Mouse (Mus musculus): ENCODE measurements around the gene Scn1b.

Gene Scn1b

DNA sequence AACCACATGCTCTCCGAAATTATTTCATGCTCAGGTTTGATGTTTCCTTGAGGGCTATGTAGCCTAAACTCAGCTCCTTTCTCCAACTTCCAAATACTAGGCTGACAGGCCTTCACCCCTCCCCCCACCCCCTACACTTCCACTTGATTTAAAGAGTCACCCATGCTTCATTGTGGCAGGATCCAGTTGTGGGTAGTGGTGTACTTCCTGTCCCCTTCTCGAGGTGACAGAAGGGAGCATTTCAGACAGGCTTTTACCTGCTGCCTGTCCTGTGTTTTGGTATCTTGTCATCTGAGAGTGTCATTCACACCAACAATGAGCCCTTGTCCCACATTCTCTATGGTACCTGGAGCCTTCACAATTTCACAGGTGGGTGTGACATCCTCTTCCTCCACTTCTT, 39.5 kb downstream of the Scn1b start:
- DNase-seq (ENCODE audit: low read depth, low spot score): no peak

DNA sequence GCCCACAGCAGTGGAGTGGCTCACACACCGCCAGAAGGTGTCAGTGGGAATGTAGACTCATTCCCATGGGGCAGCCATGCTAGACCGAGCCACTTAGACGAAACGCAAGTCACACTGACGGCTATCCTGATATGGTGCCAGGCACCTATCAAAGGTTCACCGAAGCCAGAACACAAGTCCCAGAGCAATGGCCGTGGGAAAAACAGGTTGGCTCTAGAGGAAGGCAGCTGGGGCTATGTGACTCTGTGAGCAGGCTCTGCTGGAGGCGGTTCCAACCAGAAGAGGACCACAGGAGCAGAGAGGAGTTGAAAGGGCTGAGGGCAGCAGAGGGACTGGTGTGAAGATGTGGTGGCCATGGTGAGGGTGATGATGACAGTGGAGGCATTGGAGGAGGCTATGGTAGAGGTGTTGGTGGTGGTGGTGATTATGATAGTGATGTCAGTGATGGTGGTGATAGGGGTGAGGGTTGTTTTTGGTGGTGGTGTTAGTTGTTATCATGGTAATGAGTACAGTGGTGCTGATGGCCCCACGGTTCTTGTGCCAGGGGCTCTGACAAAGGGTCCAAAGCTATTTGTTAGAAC, 40.5 kb downstream of the Scn1b start:
- no peak for DNase-seq (ENCODE audit: low read depth, low spot score)

DNA sequence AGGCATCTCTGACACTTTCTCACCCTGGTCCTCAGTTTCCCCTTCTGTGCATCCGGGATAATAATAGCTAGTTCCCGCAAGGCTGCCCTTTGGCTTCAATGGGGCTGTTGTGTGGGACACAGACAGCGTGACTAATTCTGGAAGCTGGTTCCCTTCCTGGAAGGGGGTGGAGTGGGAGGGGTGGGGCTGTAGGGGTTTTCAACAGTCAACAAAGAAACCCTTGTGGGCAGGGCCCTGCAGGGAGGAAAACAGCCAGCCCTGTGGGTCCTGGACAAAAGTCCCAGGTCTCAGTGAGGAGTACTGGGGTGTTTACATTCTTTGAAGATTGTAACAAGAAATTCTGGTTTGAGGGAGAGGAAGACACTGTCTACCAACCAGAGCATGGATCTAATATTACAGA, 41.6 kb downstream of the Scn1b start:
- no peak for DNase-seq (ENCODE audit: low read depth, low spot score)

DNA sequence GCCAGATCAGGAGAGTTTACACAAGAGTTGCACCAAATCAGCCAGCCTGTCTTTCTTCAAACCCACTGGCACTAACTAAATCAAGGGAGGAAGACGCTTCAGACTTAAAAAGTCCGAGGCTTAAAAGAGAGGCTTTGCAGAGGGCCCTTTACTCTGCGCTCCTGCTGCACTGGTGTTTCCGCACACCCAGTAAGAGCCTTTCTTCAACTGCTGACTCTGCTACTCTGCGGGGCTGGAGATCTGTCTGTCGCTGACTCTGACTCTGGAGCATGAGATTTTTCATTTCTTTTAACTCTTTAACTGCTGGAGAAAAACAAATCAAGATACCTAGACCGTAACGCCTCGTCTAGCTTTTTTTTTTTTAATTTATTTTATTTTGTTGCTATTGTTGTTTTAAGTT, 42.7 kb downstream of the Scn1b start:
- no peak for DNase-seq (ENCODE audit: low read depth, low spot score)

DNA sequence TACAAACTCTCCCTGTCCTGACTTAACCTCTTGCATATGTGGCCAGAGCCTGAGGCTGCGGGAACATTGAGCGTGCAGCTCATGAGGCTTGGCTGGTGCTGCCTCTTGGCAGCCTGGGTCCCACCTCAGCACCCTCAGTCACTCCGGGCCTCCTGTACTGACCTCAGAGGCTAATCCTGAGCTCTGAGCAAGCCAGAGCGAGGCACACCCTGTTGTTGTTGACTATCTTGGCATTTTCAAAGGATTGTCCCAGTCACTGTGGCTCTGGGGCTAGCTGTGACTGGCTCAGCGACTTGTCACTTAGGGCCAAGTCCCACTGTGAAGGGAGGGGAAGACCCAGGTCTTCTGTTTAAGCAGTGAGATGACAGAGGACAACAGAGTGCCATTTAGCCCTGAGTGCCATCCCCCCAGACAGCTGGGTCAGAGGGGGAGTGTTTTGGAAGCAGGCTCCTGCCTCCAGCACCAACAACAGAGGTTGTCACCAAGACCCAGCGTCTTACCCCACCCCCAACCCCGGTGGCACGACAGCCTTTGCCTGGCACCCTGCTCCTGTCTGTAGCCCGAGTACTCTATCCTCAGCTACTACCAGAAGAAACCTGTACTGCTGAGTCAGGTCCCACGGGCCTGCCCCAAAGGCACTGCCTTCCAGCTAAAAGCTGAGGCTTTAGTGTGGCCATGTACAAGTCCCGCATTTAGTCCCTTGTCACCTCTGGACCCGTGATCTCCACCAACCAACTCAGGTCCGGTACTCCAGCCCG, 43.8 kb downstream of the Scn1b start:
- DNase-seq (ENCODE audit: low read depth, low spot score): peak; percentile 62

DNA sequence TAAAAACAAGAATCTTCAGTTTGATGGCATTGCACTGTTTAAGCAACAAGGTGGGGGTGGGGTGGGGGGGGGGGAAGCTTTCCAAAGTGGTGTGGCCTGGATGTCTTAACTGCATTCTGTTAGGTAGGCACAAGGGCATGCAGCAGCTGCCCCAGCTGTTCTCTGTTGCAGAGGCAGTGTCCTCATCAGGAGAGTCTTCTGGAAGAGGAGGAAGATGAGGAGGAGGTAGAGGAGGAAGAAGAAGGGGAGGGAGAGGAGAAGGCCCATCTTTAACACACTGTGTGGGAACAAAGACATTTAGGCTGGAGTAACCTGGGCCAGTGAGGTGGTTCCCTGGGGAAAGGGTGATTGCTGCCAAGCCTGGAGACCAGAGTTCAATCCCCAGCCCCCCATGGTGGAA, 44.7 kb downstream of the Scn1b start:
- no peak for DNase-seq (ENCODE audit: low read depth, low spot score)

DNA sequence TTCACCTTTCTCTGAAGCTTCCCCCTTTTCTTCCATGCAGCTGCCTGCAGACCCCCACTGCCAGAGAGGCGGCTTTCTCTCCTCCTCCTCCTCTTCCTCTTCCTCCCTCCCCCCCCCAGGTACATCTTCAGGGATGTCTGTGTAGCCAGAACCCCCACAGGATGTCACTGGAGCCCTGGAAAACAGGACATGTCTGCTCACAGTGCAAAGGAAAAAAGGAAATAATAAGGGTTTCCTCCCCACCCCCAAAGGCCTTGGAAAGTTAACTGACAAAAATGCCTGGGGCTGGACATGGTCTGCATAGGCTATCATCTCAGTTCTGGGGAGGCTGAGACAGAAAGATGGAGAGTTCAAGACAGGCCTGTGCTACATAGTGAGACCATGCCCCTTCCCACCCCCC, 45.7 kb downstream of the Scn1b start:
- DNase-seq (ENCODE audit: low read depth, low spot score): no peak

DNA sequence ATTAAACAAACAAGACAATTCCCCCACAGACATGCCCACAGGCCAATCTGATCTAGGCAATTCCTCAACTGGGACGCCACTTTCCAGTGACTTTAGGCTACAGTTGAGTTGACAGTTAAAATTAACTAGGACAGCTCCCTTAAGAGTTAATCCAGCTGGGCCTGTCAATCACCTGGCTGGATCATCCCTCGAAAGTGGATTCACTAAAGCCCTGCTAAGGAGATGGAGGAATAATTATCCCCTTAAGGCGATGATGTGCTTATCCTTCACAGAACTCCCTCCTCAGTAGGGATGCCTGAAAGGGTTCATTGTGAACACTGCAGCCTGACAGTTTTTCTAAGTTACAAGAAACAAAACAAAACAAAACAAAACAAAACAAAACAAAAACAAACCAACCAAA, 46.2 kb downstream of the Scn1b start:
- DNase-seq (ENCODE audit: low read depth, low spot score): no peak

DNA sequence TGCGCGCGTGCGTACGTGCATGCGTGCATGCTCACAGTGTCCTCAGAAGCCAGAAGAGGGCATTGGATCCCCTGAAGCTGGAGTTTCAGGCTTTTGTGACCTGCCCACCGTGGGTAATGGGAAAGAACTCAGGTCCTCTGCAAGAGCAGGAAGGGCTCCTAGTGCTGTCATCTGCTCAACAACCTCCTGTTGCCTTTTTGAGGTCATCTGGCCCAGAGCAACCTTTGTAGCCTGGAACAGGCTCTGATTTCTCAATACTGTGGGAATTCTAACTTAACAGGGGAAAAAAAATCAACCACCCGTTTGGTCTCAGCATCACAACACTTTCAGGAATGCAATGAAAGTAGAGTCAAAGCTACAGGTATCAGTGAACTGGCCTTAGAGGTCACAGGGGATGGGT, 47.1 kb downstream of the Scn1b start:
- DNase-seq (ENCODE audit: low read depth, low spot score): no peak

DNA sequence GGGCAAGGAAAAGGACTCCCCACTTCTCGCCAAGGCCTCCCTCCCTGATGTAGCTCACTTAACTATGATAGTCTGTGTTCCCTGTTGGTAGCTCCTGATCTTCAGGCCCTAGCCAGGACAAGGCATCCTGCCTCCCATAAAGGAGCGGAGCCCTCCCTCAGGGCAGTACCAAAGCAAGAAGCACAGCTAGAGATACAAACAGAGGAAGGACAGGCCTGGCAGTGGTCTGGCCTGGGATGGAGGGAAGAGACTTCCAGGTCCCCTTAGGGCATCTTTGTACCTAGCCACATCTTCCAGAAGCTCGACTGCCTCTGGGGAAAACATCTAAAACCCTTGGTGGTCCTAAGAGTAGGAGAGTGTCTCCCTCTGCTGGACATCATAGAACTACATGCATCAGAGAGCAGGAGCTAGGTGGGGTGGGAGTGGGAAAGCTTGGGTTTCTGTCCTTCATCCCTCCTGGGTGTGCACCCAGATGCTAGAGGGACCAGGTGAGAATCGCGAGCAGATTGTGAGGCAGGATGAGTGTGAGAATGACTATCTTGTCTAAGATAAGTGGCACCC, 48.8 kb downstream of the Scn1b start:
- no peak for DNase-seq (ENCODE audit: low read depth, low spot score)

DNA sequence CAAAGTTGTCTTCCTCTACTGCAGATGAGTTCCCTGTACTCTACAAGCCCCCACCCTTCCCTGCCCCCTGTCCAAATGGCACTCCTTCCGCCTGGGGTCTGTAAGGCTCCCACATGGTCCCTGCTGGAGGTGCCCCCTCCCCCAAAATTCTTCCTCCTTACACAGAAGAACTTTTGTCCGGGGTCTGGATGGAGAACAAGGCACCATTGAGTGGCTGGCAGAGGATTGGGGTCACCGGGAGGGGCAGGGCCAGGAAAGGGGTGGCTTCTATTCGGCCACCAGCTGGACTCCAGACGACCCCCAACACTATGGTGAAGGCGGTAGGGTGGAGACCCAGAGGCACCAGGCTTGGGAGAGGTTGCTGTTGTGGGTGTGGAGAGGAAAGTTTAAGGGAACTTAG, 49.3 kb downstream of the Scn1b start:
- DNase-seq (ENCODE audit: low read depth, low spot score): no peak

DNA sequence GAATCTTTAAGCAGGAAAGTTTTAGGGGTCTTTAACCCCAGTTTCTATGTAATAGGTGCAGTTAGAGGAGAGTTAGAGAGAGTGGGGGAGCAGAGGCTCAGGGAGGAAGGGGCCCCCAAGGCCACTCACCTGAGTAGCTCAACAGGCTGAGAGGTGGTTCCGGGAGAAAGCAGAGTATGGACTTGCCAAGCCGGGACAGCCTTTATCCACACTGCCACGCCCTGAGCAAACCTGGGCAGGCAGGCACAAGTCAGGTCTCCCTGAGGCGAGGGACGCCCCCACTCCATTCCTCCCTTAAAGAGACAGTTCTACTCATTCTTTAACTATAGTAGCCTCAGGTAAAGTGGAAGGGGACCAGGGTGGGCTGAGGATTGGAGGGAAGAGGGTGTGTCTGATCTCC, 50.3 kb downstream of the Scn1b start, which contains the start of gene Fxyd3:
Gene Fxyd3, minus strand, starts transcription at position 213 of the 400 bp plus-strand sequence.
- DNase-seq (ENCODE audit: low read depth, low spot score): no peak

DNA sequence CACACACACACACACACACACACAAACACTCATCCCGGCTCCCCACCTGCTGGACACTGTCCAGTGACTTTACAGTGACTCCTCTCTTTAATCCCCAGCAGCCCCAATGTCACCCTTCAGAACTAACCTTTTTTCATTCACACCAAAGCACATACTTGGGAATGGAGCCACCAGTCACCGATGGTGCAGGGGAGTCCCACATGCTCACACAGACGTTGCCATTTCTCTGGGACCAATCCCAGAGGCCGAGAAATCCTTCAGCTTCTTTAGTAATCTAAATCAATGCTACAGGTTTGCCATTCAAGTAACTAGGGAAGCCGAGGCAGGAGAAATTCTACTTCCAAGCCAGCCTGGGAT, 52.1 kb downstream of the Scn1b start:
- DNase-seq (ENCODE audit: low read depth, low spot score): no peak

DNA sequence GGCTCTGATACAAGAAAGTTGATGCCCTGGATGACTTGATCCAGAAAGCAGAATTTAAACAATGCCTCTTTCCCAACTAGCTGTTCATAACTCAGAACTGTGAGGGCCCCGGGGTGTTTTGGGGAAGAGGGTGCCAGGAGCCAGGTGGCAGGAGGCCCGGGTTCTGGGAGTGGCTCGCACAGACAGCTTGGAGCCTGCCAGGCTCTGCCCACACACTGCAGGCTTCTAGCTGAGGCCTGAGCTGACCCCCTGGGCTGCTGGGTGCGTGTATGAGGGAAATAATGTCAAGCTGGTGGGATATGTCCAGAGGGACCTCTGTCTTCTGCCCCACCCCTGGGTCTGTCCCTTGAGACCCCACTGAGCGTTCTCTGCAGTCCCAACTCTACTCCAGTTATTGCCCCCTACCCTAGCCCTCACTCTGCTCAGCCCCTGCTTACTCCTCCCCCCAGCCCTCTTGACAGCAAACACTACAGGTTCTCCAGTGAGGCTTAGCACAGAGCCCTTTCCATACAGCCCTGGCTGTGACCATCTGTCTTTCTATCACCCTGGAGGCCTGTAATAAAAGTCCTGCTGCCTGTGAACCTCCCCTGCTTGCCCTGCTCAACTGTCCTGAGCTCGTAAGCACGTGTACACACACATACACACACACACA, 52.6 kb downstream of the Scn1b start:
- no peak for DNase-seq (ENCODE audit: low read depth, low spot score)

DNA sequence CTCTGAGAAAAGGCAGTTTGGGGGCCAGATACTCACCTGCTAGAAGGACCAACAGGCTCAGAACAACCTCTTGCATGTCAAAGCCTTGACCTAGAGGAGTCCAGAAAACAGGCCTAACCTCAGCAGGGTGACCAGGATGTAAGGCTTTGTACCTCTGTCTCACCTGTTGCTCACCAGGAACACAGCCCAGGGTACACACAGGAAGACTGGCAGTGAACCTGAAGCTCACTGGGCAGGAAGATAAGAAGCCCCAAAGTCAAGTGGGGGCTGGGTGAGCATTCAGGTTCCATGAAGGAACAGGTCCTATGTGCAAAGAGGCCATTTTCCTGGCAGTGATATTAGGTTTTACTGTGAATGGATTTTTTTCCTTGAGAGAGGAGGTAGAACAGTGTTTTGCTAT, 53.3 kb downstream of the Scn1b start:
- DNase-seq (ENCODE audit: low read depth, low spot score): no peak

DNA sequence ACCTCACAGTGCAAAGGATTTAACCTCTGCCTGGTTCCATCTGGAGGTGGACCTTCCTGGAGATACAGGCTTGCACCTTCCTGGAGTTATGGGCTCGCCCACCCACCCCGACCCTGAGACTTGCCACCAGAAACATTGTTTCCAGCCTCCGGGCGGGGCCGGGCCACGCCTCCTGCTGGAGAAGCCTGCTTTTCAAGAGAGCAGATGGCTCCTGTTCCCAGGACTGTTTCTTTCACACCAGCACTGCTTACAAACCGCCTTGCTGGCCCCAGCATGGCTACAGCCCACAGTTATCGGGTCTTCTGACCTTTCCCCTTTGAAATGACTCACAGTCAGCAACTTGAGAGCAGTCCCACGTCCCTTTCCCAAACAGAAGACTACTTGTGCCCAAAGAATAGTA, 54.5 kb downstream of the Scn1b start:
- no peak for DNase-seq (ENCODE audit: low read depth, low spot score)

DNA sequence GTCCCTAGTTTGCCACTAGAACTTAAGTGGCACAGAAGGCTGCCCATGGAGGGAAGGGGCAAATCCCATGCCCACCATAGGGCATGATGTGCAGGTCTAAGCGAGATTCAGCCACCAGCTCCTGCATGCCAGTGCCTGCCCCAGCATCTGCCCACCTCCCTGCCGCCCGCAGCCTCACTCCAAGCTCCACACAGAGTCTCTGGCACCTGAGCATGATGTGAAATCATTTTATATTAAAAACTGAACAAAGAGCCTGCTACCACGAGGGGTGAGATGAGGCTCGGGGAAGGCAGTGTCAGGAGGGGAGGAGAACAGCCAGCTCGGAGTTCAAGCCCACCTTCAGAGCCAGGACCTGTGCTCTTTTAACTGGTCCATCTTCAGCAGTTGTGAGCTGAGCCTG, 56.5 kb downstream of the Scn1b start:
- DNase-seq (ENCODE audit: low read depth, low spot score): no peak

DNA sequence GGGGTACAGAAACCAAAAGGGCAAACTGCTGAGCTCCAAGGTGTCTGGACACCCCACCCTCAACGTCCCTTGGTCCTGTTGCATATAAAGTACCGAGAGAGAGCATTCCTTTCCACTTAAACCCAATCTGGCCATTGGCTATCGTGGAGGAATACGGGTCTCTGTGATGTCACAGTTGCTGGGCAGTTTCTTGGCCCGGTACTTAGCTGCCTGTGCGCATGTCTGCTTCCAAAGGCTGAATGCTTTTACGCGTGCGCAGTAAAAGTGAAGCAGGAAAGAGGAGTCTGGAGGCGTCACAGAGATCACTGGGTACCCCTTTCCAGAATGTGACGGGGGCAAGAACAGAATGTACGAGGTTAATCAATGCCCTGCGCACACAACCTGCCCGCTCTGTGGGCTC, 57.3 kb downstream of the Scn1b start:
- no peak for DNase-seq (ENCODE audit: low read depth, low spot score)

DNA sequence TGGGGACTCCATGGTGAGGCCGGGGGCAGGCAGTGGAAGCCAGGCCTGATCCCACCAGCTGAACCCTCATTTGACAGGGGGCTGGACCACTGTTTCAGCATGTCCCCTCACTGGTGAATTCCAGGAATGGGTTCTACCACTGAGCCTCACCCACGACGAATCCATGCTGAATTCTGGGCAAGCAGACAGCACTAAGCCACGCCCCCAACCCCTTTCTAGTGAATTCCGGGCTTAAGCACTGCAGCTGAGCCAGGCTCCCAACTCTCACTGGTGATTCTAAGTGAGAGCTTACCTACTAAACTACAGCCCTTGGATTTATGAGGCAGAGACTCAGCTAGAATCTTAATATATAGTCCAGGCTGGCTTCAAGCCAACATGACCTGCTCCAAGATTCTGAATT, 59.0 kb downstream of the Scn1b start:
- no peak for DNase-seq (ENCODE audit: low read depth, low spot score)
